Mouse (Mus musculus) cortical plate, adult 2 months (tissue): ENCODE measurements at regions not wholly inside any gene's neighbourhood (a gene's known extent, or its start where the extent isn't known, plus 50 kb on each side); places are given as distances from the start of the nearest gene placed in this dataset.

ENCODE experiments used
- CTCF ChIP-seq: fragments of 200-500 bp; IDR thresholded peaks from 2 replicates; pipeline ENCODE4 v1.5.1; 2011; ENCODE audit warnings: mild to moderate bottlenecking, control low read depth, low read length; ENCODE audit not compliant: insufficient read depth; ENCODE audit errors: extremely low read depth
- POLR2A ChIP-seq: fragments of 200-500 bp; IDR thresholded peaks from 2 replicates; pipeline ENCODE4 v1.6.1; 2011; ENCODE audit warnings: mild to moderate bottlenecking, low read length, control low read depth; ENCODE audit not compliant: insufficient read depth; ENCODE audit errors: extremely low read depth

- TF ChIP-seq CTCF = no peak
- TF ChIP-seq POLR2A = no peak
Measured at GRCm38 (mm10) chr2:45572906-45573305, 455.7 kb upstream of the Zeb2 start.
